Mouse (Mus musculus): Measurements from ENCODE around the gene Mfsd13b. TPM values are rescaled to one million over a fixed set of nuclear protein-coding genes. Genes with fewer than 3 reads are reported as not detected.

The Mfsd13b gene
- polyA plus RNA-seq, 1 experiment from 2014 or later: not detected

GRCm38 (mm10) chr7:120974001-120974400, 8.3 kb upstream of the Mfsd13b start:
- Histone ChIP-seq H3K4me1 (ENCODE audit: control insufficient read depth, insufficient read depth, low read length) (peaks cover 3% of the 10 kb centered on the region; the same call in 1 of the 2 replicates), H3K36me3 (ENCODE audit: control insufficient read depth, insufficient read depth, low read length) (no peaks in the 10 kb centered on the region), H3K27me3 (ENCODE audit: control insufficient read depth, insufficient read depth, low read length) (no peaks in the 10 kb centered on the region), H3K9ac (ENCODE audit: low read depth, low read length) (no peak overlapping the region), H3K4me2 (replicated peaks; ENCODE audit: low read depth, low read length) (no peak overlapping the region), H3K4me3 (ENCODE audit: low read length) (no peak overlapping the region), H3K27ac (ENCODE audit: low read depth, low read length) (no peak overlapping the region), H3K9me3 (ENCODE audit: control insufficient read depth, low read length) (no peaks in the 10 kb centered on the region)
- 73% methylated on average over 3 of the region's 3 CpGs for WGBS
- ATAC-seq (ENCODE audit: low FRiP score, low TSS enrichment): no peak

- Histone ChIP-seq H3K4me2 (replicated peaks; ENCODE audit: low read depth, low read length) (no peak overlapping the region), H3K27me3 (ENCODE audit: control insufficient read depth, insufficient read depth, low read length) (no peaks in the 10 kb centered on the region), H3K36me3 (ENCODE audit: control insufficient read depth, insufficient read depth, low read length) (no peaks in the 10 kb centered on the region), H3K9me3 (ENCODE audit: control insufficient read depth, low read length) (no peaks in the 10 kb centered on the region), H3K27ac (ENCODE audit: low read depth, low read length) (no peak overlapping the region), H3K4me3 (ENCODE audit: low read length) (no peak overlapping the region), H3K9ac (ENCODE audit: low read depth, low read length) (no peak overlapping the region), H3K4me1 (ENCODE audit: control insufficient read depth, insufficient read depth, low read length) (peaks cover 8% of the 10 kb centered on the region; the same call in 1 of the 2 replicates)
- WGBS: 57% methylated on average over 7 of the region's 7 CpGs
- no peak for ATAC-seq (ENCODE audit: low FRiP score, low TSS enrichment)
These were observed 5.2 kb upstream of the Mfsd13b start for GRCm38 (mm10) chr7:120977063-120977462.

GRCm38 (mm10) chr7:120980041-120980440, 2.3 kb upstream of the Mfsd13b start:
- H3K4me2 ChIP-seq (replicated peaks; ENCODE audit: low read depth, low read length): no peak overlapping the region
- H3K27me3 ChIP-seq (ENCODE audit: control insufficient read depth, insufficient read depth, low read length): no peaks in the 10 kb centered on the region
- H3K4me1 ChIP-seq (ENCODE audit: control insufficient read depth, insufficient read depth, low read length): peaks cover 8% of the 10 kb centered on the region; the same call in 1 of the 2 replicates
- H3K36me3 ChIP-seq (ENCODE audit: control insufficient read depth, insufficient read depth, low read length): no peaks in the 10 kb centered on the region
- H3K9ac ChIP-seq (ENCODE audit: low read depth, low read length): no peak overlapping the region
- 84% methylated on average over 4 of the region's 4 CpGs for WGBS
- no peaks in the 10 kb centered on the region for H3K9me3 ChIP-seq (ENCODE audit: control insufficient read depth, low read length)
- H3K27ac ChIP-seq (ENCODE audit: low read depth, low read length): no peak overlapping the region
- no peak overlapping the region for H3K4me3 ChIP-seq (ENCODE audit: low read length)
- ATAC-seq (ENCODE audit: low FRiP score, low TSS enrichment): no peak

GRCm38 (mm10) chr7:120980931-120981924, 1.1 kb upstream of the Mfsd13b start:
- WGBS: 7% methylated on average over 39 of the region's 39 CpGs
- peak overlapping the region; percentile 78 for H3K4me2 ChIP-seq (replicated peaks; ENCODE audit: low read depth, low read length)
- H3K4me3 ChIP-seq (ENCODE audit: low read length): peak overlapping the region; percentile 93
- H3K9ac ChIP-seq (ENCODE audit: low read depth, low read length): peak overlapping the region; percentile 80
- H3K36me3 ChIP-seq (ENCODE audit: control insufficient read depth, insufficient read depth, low read length): no peaks in the 10 kb centered on the region
- peak; percentile 58 for ATAC-seq (ENCODE audit: low FRiP score, low TSS enrichment)
- H3K9me3 ChIP-seq (ENCODE audit: control insufficient read depth, low read length): no peaks in the 10 kb centered on the region
- H3K27ac ChIP-seq (ENCODE audit: low read depth, low read length): no peak overlapping the region
- H3K27me3 ChIP-seq (ENCODE audit: control insufficient read depth, insufficient read depth, low read length): no peaks in the 10 kb centered on the region
- H3K4me1 ChIP-seq (ENCODE audit: control insufficient read depth, insufficient read depth, low read length): peaks cover 8% of the 10 kb centered on the region; the same call in 1 of the 2 replicates

GRCm38 (mm10) chr7:120982968-120983367, 659 bp downstream of the Mfsd13b start:
- H3K4me1 ChIP-seq (ENCODE audit: control insufficient read depth, insufficient read depth, low read length): peaks cover 8% of the 10 kb centered on the region; the same call in 1 of the 2 replicates
- H3K9me3 ChIP-seq (ENCODE audit: control insufficient read depth, low read length): no peaks in the 10 kb centered on the region
- H3K27ac ChIP-seq (ENCODE audit: low read depth, low read length): no peak overlapping the region; the same call in 1 of the 2 replicates
- H3K9ac ChIP-seq (ENCODE audit: low read depth, low read length): peak overlapping the region; percentile 77
- peak overlapping the region; percentile 78 for H3K4me2 ChIP-seq (replicated peaks; ENCODE audit: low read depth, low read length)
- H3K27me3 ChIP-seq (ENCODE audit: control insufficient read depth, insufficient read depth, low read length): no peaks in the 10 kb centered on the region
- H3K36me3 ChIP-seq (ENCODE audit: control insufficient read depth, insufficient read depth, low read length): no peaks in the 10 kb centered on the region
- peak; percentile 7; the same call in 1 of the 2 replicates for ATAC-seq (ENCODE audit: low FRiP score, low TSS enrichment)
- peak overlapping the region; percentile 93 for H3K4me3 ChIP-seq (ENCODE audit: low read length)
- 3% methylated on average over 7 of the region's 7 CpGs for WGBS

- no peaks in the 10 kb centered on the region for H3K36me3 ChIP-seq (ENCODE audit: control insufficient read depth, insufficient read depth, low read length)
- H3K4me1 ChIP-seq (ENCODE audit: control insufficient read depth, insufficient read depth, low read length): no peaks in the 10 kb centered on the region
- H3K9ac ChIP-seq (ENCODE audit: low read depth, low read length): no peak overlapping the region
- no peaks in the 10 kb centered on the region for H3K27me3 ChIP-seq (ENCODE audit: control insufficient read depth, insufficient read depth, low read length)
- H3K4me3 ChIP-seq (ENCODE audit: low read length): no peak overlapping the region
- H3K9me3 ChIP-seq (ENCODE audit: control insufficient read depth, low read length): no peaks in the 10 kb centered on the region
- no peak overlapping the region for H3K4me2 ChIP-seq (replicated peaks; ENCODE audit: low read depth, low read length)
- ATAC-seq (ENCODE audit: low FRiP score, low TSS enrichment): no peak
- 73% methylated on average over 8 of the region's 8 CpGs for WGBS
- H3K27ac ChIP-seq (ENCODE audit: low read depth, low read length): no peak overlapping the region
These were observed 8.9 kb downstream of the Mfsd13b start for GRCm38 (mm10) chr7:120991191-120991590.

- no peak overlapping the region for H3K27ac ChIP-seq (ENCODE audit: low read depth, low read length)
- no peaks in the 10 kb centered on the region for H3K27me3 ChIP-seq (ENCODE audit: control insufficient read depth, insufficient read depth, low read length)
- no peaks in the 10 kb centered on the region for H3K9me3 ChIP-seq (ENCODE audit: control insufficient read depth, low read length)
- no peak overlapping the region for H3K4me2 ChIP-seq (replicated peaks; ENCODE audit: low read depth, low read length)
- WGBS: 75% methylated on average over 2 of the region's 2 CpGs
- ATAC-seq (ENCODE audit: low FRiP score, low TSS enrichment): no peak
- H3K9ac ChIP-seq (ENCODE audit: low read depth, low read length): no peak overlapping the region
- H3K4me1 ChIP-seq (ENCODE audit: control insufficient read depth, insufficient read depth, low read length): no peaks in the 10 kb centered on the region
- no peak overlapping the region for H3K4me3 ChIP-seq (ENCODE audit: low read length)
- H3K36me3 ChIP-seq (ENCODE audit: control insufficient read depth, insufficient read depth, low read length): no peaks in the 10 kb centered on the region
These were observed 16.8 kb downstream of the Mfsd13b start for GRCm38 (mm10) chr7:120999021-120999530.

GRCm38 (mm10) chr7:121000065-121000822, 17.9 kb downstream of the Mfsd13b start:
- Histone ChIP-seq H3K9ac (ENCODE audit: low read depth, low read length) (no peak overlapping the region), H3K4me2 (replicated peaks; ENCODE audit: low read depth, low read length) (no peak overlapping the region), H3K27me3 (ENCODE audit: control insufficient read depth, insufficient read depth, low read length) (no peaks in the 10 kb centered on the region), H3K9me3 (ENCODE audit: control insufficient read depth, low read length) (no peaks in the 10 kb centered on the region), H3K4me3 (ENCODE audit: low read length) (no peak overlapping the region), H3K36me3 (ENCODE audit: control insufficient read depth, insufficient read depth, low read length) (no peaks in the 10 kb centered on the region), H3K27ac (ENCODE audit: low read depth, low read length) (no peak overlapping the region), H3K4me1 (ENCODE audit: control insufficient read depth, insufficient read depth, low read length) (no peaks in the 10 kb centered on the region)
- 62% methylated on average over 3 of the region's 3 CpGs for WGBS
- ATAC-seq (ENCODE audit: low FRiP score, low TSS enrichment): no peak

Data from kidney, embryonic 14.5 days (tissue).